Mouse (Mus musculus): ENCODE measurements around the gene Crebbp.

GRCm38 (mm10) chr16:4190166-4190565 is 23.6 kb downstream of the Crebbp start:
- no peak for TF ChIP-seq CTCF (IDR thresholded peaks at IDR 0.05; ENCODE audit: low read depth)
- TF ChIP-seq EP300 (optimal IDR thresholded peaks at IDR 0.05): no peak

Measured in stomach, postnatal 0 days (tissue).